In the genomic region with DNA sequence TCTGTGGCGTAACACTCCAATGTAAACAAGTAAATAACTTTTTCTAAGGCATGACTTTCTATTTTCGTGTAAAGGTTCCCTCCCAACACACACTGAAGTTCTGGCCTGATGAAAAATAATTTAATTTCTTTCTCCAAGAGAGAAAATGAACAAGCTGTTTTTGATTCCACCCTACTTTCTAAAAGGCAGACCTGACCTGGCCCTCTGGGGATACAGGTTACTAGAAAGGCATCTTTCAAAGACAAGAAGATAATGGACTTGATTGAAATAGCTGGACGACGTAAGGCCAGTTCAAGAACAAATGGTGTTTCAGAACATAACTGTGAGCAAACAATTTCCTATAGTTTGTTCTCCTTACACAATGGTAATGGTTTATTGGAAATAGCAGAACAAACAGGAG, we compare ENCODE assay signal across 9 mouse cellular contexts.
DNase-seq lines count a peak whose midpoint lies in the region; ATAC-seq and TF ChIP-seq lines count a peak whose summit lies in the region.
"Had no signal": no experiment of that assay in that cellular context is flagged by ENCODE, and none has a peak within 500 bp of the region (broad histone marks: within the 10 kb centered on the region; RNA-seq: fewer than 3 reads in every experiment).

No protein-coding gene starts in this region.

- no peak overlapping the region for H3K9ac ChIP-seq in heart, embryonic 14.5 days (ENCODE audit: low read length)
- H3K9ac ChIP-seq in midbrain, embryonic 15.5 days = peak overlapping the region; percentile 74; the same call in 1 of the 2 replicates

- no peak for TF ChIP-seq POLR2A in brain, embryonic 14.5 days (IDR thresholded peaks at IDR 0.05; ENCODE audit: borderline replicate concordance, extremely low read depth, insufficient read depth, insufficient read length, poor library complexity, severe bottlenecking)

- intact Hi-C loops in left cerebral cortex, postnatal 10 days (cut with DNase I) = loop anchor here (10.0 kb wide), 1 partner anchor 63 kb away; no protein-coding TSS in a partner anchor

- H3K27me3 ChIP-seq in heart, embryonic 14.5 days (ENCODE audit: control insufficient read depth, insufficient read depth, low read length) = no peaks in the 10 kb centered on the region
- no peaks in the 10 kb centered on the region for H3K27me3 ChIP-seq in hindbrain, embryonic 10.5 days (ENCODE audit: insufficient read depth, poor library complexity, severe bottlenecking)
- no peaks in the 10 kb centered on the region for H3K27me3 ChIP-seq in midbrain, embryonic 15.5 days (replicated peaks)

- peaks cover 2 to 21% of the 10 kb centered on the region in 2 experiments for H3K4me1 ChIP-seq in heart, embryonic 14.5 days (ENCODE audit: control insufficient read depth in 2 of 2, insufficient read depth in 2 of 2, low read length in 2 of 2)
- peaks cover 48% of the 10 kb centered on the region for H3K4me1 ChIP-seq in hindbrain, embryonic 10.5 days (replicated peaks)
- peaks cover 45% of the 10 kb centered on the region for H3K4me1 ChIP-seq in midbrain, embryonic 15.5 days

- no peaks in the 10 kb centered on the region for H3K9me3 ChIP-seq in heart, embryonic 14.5 days (ENCODE audit: control insufficient read depth, low read length)
- no peaks in the 10 kb centered on the region for H3K9me3 ChIP-seq in hindbrain, embryonic 10.5 days
- H3K9me3 ChIP-seq in midbrain, embryonic 15.5 days = no peaks in the 10 kb centered on the region

- no peak overlapping the region for H3K27ac ChIP-seq in heart, embryonic 14.5 days (replicated peaks in 1 of 2; ENCODE audit: control insufficient read depth in 1 of 2, insufficient read depth in 1 of 2, low read depth in 2 of 2, low read length in 2 of 2)
- H3K27ac ChIP-seq in hindbrain, embryonic 10.5 days = peak overlapping the region; percentile 95
- H3K27ac ChIP-seq in midbrain, embryonic 15.5 days = peak overlapping the region; percentile 66; the same call in 1 of the 2 replicates
- H3K27ac ChIP-seq: macrophage had no signal

- H3K4me3 ChIP-seq in heart, embryonic 14.5 days (ENCODE audit: control insufficient read depth in 1 of 2, insufficient read depth in 1 of 2, low read depth in 1 of 2, low read length in 2 of 2) = peak overlapping the region in 1 of 2 experiments; percentile 84; a peak in 1 of 4 replicates
- H3K4me3 ChIP-seq in hindbrain, embryonic 10.5 days = peak overlapping the region; percentile 78
- H3K4me3 ChIP-seq in midbrain, embryonic 15.5 days = peak overlapping the region; percentile 70

- H3K36me3 ChIP-seq in heart, embryonic 14.5 days (ENCODE audit: control insufficient read depth, insufficient read depth, low read length) = 0 out of 2 replicates have a peak, but pooled peaks cover 6% of the 10 kb centered on the region
- H3K36me3 ChIP-seq in hindbrain, embryonic 10.5 days = no peaks in the 10 kb centered on the region
- no peaks in the 10 kb centered on the region for H3K36me3 ChIP-seq in midbrain, embryonic 15.5 days (replicated peaks)

- DNase-seq in heart, postnatal 4 days = no peak
- DNase-seq in brain, embryonic 14.5 days (ENCODE audit: low read depth) = peak; percentile 50
- DNase-seq in hindbrain, embryonic 10.5 days (ENCODE audit: low spot score) = no peak
- DNase-seq in frontal cortex, postnatal 36 days (ENCODE audit: low spot score in 2 of 2) = no peak
- DNase-seq in left cerebral cortex, postnatal 10 days (ENCODE audit: extremely low spot score in 1 of 2, low spot score in 2 of 2) = no peak

- peak overlapping the region; percentile 72 for H3K4me2 ChIP-seq in heart, embryonic 14.5 days (ENCODE audit: low read length)
- peak overlapping the region; percentile 65 for H3K4me2 ChIP-seq in midbrain, embryonic 15.5 days

- no peak for ATAC-seq in heart, embryonic 14.5 days (ENCODE audit: insufficient number of reproducible peaks, insufficient read depth, low FRiP score, low read depth)
- ATAC-seq in midbrain, embryonic 15.5 days (replicated peaks) = no peak
- ATAC-seq in megakaryocyte-erythroid progenitor cell, adult 5-6 weeks (replicated peaks; ENCODE audit: low FRiP score, low TSS enrichment, poor library complexity, severe bottlenecking) = no peak

- WGBS in heart, embryonic 14.5 days = 54% methylated on average over 4 of the region's 4 CpGs
- WGBS in hindbrain, embryonic 10.5 days = 63% methylated on average over 4 of the region's 4 CpGs
- 28% methylated on average over 4 of the region's 4 CpGs for WGBS in midbrain, embryonic 15.5 days

- no peak for TF ChIP-seq CTCF in brain, embryonic 14.5 days (IDR thresholded peaks at IDR 0.05; ENCODE audit: borderline replicate concordance, extremely low read depth, insufficient read depth, insufficient read length)

Comparison
In these comparisons a context has a peak if more than half of its experiments do, and no peak if none do; other contexts are left out.
1. H3K27ac ChIP-seq: peak in hindbrain, embryonic 10.5 days (single experiment) and midbrain, embryonic 15.5 days (single experiment); none in heart, embryonic 14.5 days (0 of 2).